Mouse (Mus musculus): ENCODE measurements around the gene Wdtc1.
A peak's percentile ranks its signal among the peaks of the same experiment; 100 is the strongest.

Gene Wdtc1

DNA sequence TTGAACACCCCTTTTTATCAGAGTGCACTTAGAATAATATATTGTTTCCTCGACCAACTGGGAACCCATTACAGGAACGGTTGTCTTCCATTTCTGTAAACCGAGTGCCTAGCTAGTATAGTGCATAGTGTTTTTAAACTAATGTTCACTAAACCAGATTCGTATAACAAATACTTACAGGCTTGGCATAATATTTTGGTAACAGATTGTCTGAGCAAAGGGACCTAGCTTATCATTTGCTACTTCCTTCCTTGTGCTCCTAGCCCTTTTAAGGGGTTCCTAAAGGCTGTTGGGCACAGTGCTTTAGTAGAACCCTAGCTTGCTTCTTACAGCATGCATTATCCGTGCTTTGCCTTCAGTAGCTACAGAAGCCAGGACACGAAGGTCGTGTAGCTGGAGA lies 71.8 kb downstream of the Wdtc1 start:
- DNase-seq = no peak

DNA sequence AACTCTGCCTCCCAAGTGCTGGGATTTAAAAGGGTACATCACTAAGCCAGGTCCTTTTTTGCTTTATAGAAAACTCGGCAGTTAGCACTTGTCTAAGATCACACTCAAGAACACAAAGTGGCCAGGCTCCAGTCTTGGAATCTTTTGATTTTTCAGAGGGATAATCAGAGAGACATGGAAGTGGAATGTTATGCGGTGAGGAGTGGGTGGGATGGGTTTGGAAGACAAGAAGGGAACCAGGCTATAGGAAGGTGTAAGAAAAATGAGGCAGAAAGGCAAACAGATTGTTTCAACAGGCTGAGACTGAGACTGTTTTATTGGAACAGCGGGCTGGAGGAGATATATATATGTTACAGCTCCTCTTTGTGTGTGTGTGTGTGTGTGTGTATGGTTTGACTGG lies 74.8 kb downstream of the Wdtc1 start:
- DNase-seq = no peak

DNA sequence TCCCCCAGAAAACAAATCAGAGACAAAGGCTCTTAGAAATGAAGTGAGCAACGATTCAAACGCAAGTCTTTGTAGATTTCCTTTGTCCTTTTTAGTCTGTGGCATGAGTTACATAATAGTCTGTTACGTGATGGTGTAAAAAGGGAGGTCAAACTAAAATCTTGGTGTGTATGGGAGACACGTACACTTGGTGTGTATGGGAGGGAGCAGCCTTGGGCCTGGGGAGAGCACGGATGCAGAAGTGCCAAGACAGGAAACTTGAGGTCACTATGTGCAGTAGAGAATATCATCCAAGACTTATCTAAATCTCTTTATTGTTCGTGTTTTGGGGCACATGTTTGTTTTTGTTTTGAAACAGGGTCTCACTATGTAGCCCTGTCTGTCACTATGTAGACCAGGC lies 75.2 kb downstream of the Wdtc1 start:
- DNase-seq = no peak

DNA sequence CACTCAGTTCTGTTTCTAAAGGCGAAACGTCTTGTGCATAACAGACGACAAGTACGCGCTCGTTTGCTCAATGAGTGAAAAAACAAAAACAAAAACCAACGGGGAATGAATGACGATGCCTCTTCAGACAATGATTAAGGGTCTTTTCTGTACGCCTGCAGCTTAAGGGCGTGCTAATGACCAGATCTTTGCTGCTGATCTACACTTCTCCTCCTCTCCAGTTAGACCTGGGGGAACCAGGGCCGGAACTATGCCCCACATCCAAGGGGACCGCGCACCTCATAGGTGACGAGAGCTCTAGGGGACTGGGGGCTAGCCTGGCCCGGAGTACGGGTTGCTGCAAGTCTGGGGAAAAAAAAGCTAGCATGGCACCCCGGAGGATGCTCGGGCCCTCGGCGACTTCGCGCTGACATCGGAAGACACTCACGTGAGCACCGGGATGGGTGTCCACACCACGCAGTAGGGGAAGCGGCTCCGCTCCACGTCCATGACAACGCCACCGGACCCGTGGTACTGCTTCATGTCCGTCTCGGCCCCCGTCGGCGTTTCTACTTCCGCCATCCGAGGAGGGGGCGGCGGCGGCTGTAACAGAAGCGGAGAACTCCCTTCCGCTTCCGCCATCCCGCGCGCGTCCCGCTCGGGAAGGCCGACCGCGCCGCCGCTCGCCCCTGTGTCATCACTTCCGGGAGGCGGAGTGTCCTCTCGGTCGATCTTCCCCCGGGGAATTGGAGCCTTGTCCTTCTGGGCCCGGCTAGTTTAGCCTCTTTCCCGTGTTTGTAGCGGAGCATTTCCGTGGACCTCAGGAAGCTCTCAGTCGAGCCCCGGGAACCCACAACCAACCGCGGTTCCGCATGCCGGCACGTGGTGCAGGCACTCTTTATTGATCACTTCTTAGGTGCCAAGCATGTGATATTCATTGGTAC lies 75.9 kb downstream of the Wdtc1 start, which contains the start of gene Tmem222:
Tmem222 (minus strand) TSS at position 689 of the 923 bp plus-strand sequence.
- peak; percentile 96 for DNase-seq

DNA sequence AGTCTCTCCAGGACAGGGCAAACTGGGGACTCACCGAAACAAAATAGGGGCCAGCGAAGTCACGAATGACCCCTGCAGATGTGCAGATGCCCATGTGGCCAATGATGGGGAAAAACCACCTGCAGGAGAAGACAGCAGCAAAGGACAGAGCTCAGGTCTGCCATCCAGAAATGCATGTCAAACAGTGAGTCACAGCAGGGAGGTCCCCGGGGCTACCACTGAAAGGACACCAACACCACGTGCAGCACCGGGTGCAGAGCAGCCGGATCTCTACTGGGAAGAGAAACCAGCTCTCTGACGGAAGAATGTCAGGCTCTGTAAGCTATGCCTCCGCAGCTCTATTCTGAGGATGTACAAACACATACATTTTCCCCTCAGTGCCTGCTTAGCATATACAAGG lies 82.4 kb downstream of the Wdtc1 start:
- no peak for DNase-seq

DNA sequence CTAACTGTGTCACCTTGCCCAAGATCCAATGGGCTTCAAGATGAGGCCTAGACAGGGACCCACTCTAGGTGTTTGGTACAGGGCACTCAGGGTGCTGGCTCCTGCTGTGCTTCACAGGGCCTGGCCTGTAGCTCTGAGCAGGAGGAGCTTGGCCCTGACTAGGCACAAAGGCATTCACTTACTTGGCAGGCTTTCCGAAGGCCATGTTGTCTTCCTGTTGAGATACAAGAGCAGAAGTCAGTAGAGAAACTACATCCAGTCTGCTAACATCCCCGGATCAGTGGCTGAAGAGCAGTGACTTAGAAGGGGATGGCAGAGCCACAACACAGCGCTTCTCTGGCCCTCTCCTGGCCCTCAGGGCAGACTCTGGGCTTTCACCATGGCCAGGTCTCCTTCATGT lies 83.7 kb downstream of the Wdtc1 start:
- DNase-seq = no peak

DNA sequence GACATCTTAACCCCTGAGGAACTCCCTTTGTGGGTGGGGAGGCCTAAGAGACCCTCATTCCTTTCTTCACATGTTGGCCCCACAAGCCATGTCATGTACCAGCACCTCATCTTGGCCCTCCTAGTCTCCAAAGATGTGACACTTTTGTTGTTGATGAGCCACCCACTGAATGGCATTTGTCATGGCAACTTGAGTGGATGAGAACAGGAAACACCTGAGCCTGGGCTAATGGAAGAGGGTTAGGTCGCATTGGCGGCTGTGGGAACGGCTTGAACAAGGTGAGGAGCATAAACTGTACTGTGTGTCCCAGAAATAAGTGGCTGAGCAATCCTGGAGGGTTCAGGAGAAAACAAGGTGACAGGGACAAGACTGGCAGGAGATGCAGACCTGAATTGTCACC lies 84.3 kb downstream of the Wdtc1 start:
- DNase-seq = no peak

DNA sequence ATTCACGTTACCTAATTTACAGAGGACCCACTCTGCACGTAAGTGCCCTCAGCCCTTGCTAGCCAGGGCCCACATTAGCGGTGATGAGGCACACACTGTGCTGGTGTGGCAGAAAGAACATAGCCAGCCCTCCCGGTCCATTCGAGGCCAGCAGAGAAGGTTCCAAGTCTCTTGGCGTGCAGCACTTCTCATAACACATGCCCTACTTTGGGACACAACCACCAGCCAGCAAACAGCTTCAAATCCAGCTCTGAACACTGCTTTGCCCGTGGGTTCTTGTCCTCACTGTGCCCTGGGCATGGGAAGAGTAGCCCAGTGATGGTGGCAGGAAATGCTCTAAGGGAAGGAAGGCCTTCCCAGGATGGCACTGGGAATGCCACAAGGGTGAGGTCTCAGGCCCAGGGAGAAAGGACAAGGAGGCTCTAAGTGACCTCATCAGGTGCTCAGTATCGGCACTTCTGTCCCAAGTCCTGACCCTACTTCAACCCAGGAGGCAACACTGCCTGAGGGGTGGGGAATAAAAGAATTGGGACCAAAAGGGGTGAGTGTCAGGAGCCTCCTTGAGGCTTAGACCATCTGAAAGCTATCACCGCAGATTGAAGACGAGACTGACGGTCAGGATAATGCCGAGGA lies 86.9 kb downstream of the Wdtc1 start:
- DNase-seq = no peak

DNA sequence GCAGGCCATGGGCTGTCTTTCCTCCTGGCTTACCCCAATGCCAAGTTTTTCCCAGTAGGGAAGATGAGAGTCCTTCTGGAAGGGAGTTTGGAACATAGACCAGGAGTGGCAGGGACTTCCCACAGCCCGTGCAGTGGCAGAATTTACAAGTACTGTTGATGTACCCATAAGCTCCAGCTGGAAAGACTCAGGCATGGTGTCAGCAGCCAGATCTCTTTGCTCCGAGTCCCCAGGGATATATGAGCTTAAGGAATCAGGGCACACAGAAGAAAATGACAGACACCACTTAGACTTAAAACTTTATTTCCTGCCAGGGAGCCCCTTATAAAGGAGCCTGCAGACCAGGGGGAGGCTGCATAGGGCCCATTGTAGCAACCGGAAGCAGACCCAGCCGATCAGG lies 87.5 kb downstream of the Wdtc1 start:
- DNase-seq = peak; percentile 53

DNA sequence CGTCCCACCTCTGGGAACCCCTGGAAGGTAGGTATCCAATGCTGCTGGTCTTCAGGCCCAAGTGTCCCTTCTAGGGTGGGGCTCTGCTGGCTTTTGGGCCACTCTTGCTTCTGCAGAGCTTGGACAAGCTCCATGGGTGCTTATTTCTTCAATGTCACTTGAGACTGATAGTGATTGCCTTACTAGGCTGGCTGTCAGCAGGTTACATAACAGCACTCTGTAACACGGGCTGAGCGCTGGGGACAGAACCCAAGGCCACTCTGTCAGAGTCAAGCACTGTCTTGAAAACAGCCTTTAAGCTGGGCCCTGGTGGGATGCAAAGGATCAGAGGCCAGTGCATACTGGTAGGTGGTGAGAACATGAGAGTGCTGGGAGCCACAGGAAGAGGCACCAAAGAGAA lies 88.0 kb downstream of the Wdtc1 start:
- no peak for DNase-seq

DNA sequence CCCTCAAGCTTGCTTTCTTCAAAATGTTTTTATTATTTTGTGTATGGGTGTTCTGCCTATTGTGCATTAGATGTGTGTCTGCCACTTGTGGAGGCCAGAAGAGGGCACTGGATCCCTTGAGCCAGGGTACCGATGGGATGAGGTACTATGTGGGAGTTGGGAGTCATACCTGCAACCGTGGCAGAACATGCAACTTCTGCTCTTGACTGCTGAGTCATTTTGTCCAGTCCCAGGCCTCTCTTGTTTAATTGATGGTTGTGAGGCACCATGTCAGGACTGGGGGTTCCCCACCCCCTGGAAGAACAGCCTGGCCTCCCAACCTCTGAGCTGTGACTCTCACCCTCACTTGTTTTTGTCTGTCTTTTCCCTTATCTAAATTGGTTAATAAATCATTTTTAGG lies 88.7 kb downstream of the Wdtc1 start:
- no peak for DNase-seq

DNA sequence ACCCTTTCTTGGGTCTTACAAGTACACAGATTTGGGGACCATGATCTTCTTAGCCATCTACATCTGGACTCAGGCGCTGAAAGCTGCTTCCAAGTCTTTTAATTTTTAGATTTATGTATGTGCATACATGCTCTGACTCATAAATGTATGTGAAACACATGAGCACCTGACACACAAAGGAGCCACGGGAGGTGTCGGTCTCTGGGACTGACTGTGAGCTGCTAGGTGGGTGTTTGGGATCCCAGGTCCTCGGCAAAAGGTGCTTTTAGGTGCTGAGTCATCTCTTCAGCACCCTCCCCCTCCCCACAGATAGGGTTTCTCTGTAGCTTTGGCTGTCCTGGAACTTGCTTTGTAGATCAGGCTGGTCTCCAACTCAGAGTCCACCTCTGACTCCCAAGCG lies 89.5 kb downstream of the Wdtc1 start:
- no peak for DNase-seq

DNA sequence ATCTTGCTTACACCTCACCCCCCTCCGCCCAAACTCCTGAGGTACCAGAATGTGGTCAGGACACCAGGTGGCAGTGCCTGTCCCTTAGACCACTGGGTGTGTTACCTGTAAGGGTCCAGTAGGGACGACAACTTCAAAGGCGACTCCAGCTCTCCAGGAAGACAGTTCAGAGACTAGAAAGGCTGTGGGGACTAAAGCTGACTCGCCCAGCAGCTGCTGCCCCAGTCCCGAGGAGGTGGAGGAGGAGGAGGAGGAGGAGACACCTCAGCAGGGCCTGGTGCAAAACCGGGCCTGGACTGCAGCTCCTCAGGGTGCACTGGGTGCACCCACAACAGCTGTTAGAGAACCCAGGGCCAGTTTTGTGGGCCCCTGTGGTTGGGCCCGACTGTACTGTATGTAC lies 90.4 kb downstream of the Wdtc1 start, which contains the start of gene Sytl1:
Sytl1 (minus strand) TSS at position 232 of the 400 bp plus-strand sequence.
- DNase-seq = no peak

DNA sequence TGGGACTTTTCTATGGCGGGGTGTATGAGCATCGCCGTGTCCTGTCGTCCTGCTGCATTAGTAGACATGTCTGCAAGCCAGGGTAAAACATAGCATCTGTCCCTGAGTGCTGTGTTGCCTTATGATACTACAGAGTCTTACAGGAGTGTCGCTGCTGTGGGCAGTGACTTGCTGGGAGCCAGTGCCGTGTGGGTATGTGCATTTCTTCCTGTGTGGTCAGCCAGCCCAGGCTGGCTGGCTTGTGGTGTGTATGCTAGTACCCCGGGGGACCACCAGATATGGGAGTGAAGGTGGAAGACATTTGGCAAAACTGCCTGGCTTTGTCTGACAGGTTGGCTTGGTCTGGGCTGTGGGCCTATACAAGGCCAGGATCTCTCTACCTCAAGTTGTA lies 90.9 kb downstream of the Wdtc1 start:
- no peak for DNase-seq

DNA sequence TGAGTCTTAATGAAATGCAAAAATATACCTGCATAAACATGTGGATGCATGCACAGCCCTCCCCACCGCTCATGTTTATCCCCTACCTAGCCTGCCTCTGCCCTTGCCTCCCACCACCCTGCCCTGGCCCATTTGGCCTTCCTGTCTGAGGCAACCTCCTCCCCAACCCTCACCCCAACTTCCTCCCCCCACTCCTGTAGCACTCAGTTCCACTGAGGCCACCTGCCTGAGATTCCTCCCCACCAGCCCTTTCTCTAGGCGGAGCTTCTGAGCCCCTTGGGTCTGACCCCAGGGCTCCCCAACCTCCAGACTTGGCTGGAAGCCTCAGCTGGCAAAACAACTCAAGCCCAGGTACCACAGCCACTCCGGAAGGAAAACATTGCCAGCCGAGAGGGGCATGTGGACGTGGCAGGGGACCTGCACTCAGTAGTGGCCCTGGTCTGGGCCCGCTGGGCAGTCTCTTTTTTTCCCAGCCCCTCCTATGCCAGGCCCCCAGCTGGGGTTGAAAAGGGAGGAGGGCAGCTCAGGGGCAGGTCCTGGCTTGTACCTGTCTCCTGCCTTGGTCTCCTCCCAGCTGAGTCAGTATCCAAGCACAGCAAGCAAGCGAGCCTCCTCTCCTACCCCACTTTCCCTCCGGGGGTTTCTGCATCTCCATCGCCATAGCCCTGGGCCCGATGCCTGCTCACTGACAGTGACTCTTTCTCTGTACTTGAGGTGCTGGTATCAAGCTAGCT lies 91.5 kb downstream of the Wdtc1 start:
- no peak for DNase-seq

DNA sequence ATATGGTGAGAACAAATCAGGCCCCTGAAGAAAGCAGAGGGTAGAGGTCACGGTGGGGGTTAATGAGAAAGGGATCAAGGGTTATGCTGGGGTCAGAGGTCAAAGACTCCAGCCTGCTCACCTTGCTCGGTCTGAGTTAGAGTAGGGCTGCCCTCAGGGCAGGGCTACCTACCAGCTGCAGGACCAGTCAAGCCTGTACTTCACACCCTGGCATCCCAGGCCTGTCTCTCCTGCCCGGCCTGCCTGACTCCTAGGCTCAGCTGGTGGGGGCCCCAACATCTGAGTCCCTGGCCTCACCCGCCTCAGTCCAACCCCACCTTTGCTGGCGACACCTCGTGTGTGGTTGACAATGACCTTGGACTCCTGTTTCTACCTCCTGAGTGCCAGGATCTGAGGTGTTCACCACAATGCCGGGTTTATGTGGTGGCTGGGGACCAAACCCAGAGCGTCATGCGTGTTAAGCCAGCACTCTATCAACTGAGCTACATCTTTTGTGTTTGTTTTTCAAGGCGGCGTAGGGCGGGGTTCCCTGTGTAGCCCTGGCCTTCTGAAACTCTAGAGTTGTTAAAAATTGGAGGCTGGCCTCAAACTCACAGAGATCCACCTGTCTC lies 95.4 kb downstream of the Wdtc1 start:
- DNase-seq = no peak

DNA sequence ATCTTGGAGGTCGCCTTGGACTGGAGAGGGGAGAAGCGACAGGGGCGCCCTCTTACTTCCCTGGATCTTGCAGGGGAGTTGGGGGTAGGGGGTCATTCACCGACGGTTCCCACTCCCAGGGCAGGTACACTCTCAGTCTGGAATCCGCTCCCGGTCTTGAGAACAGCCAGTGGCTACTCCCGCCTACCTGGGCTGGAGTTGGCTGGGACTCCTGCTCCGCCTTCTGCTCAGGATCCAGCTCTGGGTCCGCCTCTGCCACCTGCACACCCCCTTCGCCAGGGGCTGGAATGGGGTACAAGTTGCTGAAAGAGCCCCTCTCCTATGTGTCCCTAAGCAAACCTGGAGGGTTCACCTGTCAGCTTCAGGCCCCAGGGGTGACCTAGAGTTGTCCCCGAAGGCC lies 96.1 kb downstream of the Wdtc1 start:
- peak; percentile 54 for DNase-seq

DNA sequence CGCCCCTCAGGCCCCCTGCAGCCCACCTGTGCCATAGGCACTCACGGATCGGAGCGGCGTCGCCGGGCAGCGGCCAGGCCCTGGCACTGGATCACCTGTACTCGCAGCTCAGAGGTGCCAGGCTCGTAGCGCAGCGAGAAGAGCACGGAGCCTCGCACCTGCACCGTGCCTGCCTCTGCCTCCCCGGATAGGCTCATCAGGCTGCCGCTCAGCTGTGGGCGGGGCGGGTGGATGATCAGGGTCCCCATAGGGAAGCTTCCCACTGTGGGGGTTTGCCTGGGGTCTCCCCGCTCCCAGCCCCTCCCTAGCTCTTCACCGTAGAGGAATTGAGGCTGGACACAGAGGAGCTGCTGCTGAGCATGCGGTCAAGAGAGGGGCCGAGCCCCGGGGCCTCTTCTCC lies 96.5 kb downstream of the Wdtc1 start:
- no peak for DNase-seq

DNA sequence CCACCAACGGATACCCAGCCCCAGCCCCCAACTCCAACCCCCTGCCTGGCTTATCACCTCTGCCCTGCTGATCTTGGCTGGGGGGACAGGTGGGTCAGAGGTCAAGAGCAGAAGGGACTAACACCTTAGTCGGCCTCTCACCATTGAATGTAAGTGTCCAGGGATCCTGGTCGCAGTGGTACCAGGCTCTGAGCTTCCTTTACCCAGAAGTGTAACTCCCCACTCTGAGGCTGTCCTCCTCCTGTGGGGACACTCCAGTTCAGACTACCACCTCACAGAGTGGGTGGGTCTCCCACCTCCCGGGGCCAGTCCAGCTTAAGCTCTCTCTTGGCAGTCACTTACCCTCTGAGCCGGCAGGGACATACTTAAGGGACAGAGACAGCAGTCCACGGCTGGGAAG lies 97.9 kb downstream of the Wdtc1 start:
- no peak for DNase-seq

DNA sequence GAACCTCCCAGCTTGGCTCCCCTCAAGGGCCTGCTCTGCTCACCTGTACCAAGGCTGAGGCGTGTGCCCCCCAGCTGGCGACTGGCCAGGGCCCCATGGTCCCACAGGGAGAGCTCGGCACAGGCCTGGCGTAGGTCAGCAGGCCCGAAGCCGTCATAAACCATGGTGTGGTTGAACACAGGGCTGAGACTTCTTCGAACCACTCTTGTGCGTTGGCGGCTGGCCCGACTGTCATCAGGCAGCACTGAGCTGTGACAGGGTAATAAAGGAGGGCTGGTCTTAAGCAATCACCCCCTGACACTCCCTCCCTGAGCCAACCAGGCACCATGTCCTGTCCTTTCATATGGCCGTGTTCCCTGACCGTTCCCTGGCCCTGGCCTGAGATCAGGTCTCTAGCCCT lies 99.9 kb downstream of the Wdtc1 start:
- no peak for DNase-seq

DNA sequence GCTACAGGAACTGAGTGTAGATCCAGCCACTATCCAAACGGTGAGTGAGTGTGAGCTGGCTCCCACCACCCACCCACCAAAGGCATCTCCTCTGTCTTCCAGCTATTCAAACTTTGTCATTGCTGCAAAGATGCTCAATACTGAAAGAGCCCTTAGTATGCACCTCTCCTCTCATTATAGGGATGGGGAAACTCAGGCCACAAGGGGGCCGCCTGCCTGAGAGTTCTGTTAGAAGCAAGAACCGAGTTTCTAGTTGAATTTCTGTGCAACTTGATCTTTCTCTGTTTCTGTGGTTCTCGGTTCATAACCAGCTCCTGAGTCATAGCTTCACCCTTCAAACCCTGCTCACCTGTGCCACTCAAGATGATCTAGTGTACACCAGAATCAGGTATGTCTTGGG lies 101.2 kb downstream of the Wdtc1 start:
- DNase-seq = no peak

DNA sequence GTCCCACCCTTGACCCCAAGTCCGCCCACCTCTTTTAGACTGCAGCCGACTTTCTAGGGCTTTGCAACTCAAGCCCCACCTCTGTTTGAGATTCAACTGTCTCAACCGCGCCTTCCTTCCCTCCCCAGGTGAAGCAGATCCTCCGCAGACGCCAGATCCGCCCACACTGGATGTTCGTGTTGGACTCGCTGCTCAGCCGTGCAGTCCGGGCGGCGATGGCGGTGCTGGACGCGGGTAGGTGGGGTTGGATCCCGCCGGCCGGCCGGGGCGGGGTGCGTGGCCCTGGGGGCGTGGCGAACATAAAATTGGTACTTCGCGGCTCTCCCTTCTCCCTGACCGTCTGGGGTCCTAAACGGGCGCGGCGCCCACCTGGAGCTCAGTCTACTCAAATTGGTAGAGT lies 102.1 kb downstream of the Wdtc1 start:
- peak; percentile 44 for DNase-seq

DNA sequence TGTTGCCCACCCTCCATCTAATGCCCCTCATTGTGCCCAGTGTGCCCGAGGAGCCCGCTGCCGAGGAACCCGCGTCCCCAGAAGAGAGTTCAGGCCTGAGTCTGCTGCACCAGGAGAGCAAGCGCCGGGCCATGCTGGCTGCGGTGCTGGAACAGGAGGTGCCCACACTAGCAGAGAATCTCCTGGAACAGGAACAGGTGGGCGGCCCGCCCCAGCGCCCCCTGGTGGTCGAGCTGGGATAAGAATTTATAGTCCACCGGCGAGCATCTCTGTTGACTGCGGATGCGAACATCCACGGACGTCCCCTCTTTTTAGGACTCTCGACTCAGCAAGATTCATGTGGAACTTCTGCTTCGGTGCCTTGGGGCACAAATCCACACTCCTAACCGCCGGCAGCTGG lies 102.7 kb downstream of the Wdtc1 start:
- DNase-seq = peak; percentile 86
